Mouse (Mus musculus) stomach, postnatal 0 days (tissue): Measurements from ENCODE around the gene Kcnk7.

Experiments used
- CTCF ChIP-seq: IDR thresholded peaks from 2 replicates; pipeline ENCODE4 v1.5.1; 2016; ENCODE audit warnings: antibody characterized with exemption, low read depth, mild to moderate bottlenecking, moderate library complexity
- EP300 ChIP-seq: optimal IDR thresholded peaks from 2 replicates; pipeline ENCODE3; 2016; ENCODE audit warnings: antibody characterized with exemption

DNA sequence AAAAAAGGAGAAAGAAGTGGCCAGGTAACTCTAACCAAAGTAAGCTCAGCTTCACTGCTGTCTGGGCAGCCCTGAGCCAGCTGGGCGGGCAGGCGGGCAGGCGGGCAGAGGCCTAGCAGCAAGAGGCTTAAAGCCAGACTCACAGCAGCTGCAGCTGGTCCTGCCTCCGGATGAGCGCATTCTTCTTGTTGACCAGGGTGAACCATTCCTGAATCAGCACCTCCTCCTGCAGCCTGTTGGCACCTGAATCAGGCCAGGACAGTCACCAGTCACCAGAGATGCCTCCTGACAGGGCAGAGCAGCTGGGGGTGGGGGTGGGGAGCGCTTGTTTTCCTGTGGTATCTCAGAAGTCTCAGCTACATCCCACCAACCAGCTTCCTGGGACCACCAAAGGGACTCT is 5.9 kb downstream of the Kcnk7 start:
- no peak for TF ChIP-seq CTCF
- TF ChIP-seq EP300 = no peak
